Mouse (Mus musculus) layer of hippocampus, adult 2 months (tissue): Measurements from ENCODE around the gene Ddx41. TPM values are rescaled to one million over a fixed set of nuclear protein-coding genes. Genes with fewer than 3 reads are reported as not detected.

Experiments
- DNase-seq, 2 experiments: peaks; one replicate each; pipeline ENCODE4 v3.0.0; 2022; ENCODE audit warnings: low spot score in 2 of 2
- H3K27ac ChIP-seq: fragments of 200-600 bp; 2 replicates; pipeline ENCODE4 v1.8.1; 2022
- H3K4me3 ChIP-seq: fragments of 200-600 bp; 2 replicates; pipeline ENCODE4 v1.8.1; 2022; ENCODE audit warnings: mild to moderate bottlenecking
- CTCF ChIP-seq: fragments of 200-600 bp; conservative IDR thresholded peaks from 2 replicates; pipeline ENCODE4 v1.8.1; 2022; ENCODE audit warnings: antibody characterized with exemption, mild to moderate bottlenecking, moderate library complexity
- microRNA-seq, 2 experiments: library from miRNA; unstranded; fragments of <30 nt; microRNA quantifications; one replicate each; pipeline ENCODE4 v1.2.0; 2021
- total RNA-seq, 2 experiments: library from RNA; stranded (reverse); gene quantifications; 2 replicates each; pipeline ENCODE4 v1.2.3; 2021

Ddx41 gene
- total RNA-seq, 2 experiments from 2014 or later, result 56.2 to 60.6 TPM

DNA sequence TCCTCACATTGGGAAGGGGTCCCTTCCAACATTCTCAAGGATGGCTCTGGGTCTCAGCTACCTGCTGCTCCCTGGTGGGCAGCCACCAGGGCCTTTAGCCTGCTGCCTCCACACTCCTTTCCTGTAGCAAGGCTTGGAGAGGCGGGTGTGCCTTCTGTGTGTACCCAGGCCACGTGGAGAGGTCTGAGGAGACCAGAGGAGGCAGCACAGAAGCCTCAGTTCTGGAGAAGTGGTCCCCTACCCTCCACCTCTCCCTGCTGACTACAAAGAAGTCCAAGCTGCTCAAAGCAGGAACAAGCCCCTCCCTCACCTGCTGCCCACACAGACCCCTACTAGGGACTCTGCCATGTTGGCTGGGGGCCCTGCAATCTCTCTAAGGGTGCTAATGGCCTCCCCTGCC is 42.2 kb downstream of the Ddx41 start:
- H3K27ac ChIP-seq, result peak overlapping the region; percentile 86

GRCm38 (mm10) chr13:55487578-55488498 is 48.6 kb downstream of the Ddx41 start, which contains the start of gene Dbn1:
Dbn1 (minus strand) TSS chr13:55488111.
- TF ChIP-seq CTCF, result 0 out of 2 replicates have a peak, but pooled peaks have one; percentile 8
- DNase-seq, result peak in 1 of 2 experiments; percentile 67
- H3K4me3 ChIP-seq, result peak within 1 kb of the TSS; percentile 77
- peak within 1 kb of the TSS; percentile 97 for H3K27ac ChIP-seq

More for the DNA sequence above, 42.2 kb downstream of the Ddx41 start:
- no peak for DNase-seq
- H3K4me3 ChIP-seq, result no peak overlapping the region
- TF ChIP-seq CTCF, result no peak

DNA sequence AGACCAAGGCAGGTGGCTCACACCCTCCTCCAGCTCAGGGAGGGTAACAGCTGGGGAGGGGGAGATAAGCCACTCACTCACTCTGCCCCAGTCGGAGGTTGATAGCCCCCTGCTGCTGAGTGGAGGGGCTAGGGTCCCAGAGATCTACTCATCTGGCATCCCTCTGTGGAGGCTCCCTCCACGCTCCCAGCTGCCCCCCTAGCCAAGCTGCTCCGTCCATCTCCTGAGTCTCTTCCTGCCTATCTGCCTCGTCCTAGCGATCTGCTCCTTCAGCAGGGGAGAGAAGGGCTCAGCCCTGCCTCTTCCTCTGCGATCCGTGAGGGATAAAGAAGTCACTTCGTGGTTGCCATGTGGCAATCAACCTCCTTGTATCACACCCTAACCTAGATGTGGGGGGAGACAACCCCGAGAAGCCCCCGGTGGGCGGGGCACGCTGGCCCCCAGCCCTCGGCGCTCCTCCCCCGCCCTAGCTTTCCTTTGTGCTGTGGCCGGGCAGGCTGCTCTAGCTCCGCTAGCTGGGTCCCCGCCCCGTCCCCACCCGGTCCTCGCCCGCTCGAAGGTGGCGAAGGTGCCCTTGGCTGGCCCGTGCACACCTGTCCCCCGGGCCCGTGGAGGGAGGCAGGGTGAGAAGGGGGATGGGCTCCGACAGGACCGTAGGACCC is 49.4 kb downstream of the Ddx41 start:
- TF ChIP-seq CTCF, result no peak
- H3K4me3 ChIP-seq, result peak overlapping the region; percentile 77
- DNase-seq, result no peak
- H3K27ac ChIP-seq, result peak overlapping the region; percentile 97

DNA sequence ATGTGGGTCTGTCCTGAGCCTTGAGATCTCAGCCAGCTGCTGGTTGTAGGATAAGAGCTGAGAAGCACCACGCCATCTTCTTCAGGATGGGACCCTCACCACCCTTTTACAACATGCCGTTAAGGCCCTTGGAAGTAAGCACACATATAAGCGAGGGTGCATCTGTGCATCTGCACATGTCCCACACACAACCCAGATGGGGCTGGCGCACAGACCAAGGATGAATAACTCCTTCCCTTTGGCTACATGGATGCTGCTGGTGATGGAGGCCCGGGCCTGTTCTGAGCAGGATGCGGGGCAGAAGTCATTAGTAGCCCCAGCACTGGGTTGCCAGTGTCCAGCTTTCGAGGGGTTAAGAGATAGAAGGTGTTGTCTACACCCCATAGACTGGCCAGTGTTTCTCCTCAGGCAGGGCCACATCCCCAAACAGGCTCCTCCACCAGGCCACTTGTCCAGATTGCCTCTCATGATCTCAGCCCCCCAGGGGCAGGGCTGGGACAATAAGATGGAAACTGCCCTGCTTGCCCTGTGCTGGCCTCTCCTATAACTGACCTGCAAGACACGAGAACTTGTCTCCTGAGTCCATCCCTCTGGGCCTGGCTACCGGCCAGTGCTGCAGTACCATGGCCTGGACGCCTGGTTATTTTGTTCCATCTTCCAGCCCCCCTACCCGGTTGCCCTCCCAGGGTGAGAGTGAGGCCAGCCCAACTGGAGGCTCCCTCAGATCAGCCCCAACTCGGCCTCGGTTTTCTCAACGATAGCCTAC is 50.2 kb downstream of the Ddx41 start:
- TF ChIP-seq CTCF, result no peak; the same call in none of the 2 replicates
- Histone ChIP-seq H3K27ac (peak overlapping the region; percentile 97), H3K4me3 (peak overlapping the region; percentile 77)
- DNase-seq, result no peak

- DNase-seq, result no peak
- peak overlapping the region; percentile 97 for H3K27ac ChIP-seq
These were observed 51.9 kb downstream of the Ddx41 start for GRCm38 (mm10) chr13:55484520-55485088.

GRCm38 (mm10) chr13:55483593-55483992 is 52.9 kb downstream of the Ddx41 start:
- peak; percentile 92 to 97 for DNase-seq
- TF ChIP-seq CTCF, result no peak
- Histone ChIP-seq H3K4me3 (peak overlapping the region; percentile 77), H3K27ac (peak overlapping the region; percentile 97)

More at GRCm38 (mm10) chr13:55484520-55485088, 51.9 kb downstream of the Ddx41 start:
- peak overlapping the region; percentile 77 for H3K4me3 ChIP-seq
- TF ChIP-seq CTCF, result no peak

GRCm38 (mm10) chr13:55483071-55483470 is 53.4 kb downstream of the Ddx41 start:
- no peak for TF ChIP-seq CTCF
- Histone ChIP-seq H3K27ac (peak overlapping the region; percentile 97), H3K4me3 (peak overlapping the region; percentile 77)
- no peak for DNase-seq

DNA sequence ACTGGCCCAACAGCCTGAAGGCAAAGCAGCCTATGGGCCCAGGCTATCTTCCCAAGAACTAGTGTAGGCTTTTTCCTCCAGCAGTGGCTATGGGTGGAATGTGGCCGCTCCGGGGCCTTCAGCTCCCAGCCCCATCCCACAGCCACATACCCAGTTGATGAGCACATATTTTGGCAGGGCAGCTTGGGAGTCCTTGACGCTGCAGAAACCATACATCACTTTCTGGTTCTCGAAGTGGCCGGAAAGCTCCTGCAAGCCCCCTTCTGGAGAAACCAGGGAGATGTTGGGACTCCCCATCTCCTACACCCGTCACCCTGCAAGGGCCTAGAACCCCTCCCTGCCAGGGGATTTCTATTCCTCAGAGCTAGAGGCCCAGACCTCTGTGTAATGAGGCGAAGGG is 53.9 kb downstream of the Ddx41 start:
- no peak for DNase-seq
- Histone ChIP-seq H3K27ac (peak overlapping the region; percentile 97), H3K4me3 (peak overlapping the region; percentile 77)
- peak; percentile 59 for TF ChIP-seq CTCF

Small RNA genes lying within 50 kb of the gene (microRNA-seq; reads per million reads assigned to microRNA genes)
- gene Mir6945, result 3.1 to 9.3 reads per million in 2 experiments

Other genes starting within 250 kb of the Ddx41 start
- gene Prelid1, start 216.2 kb downstream of the Ddx41 start, total RNA-seq, result 100 to 1,000 TPM; 142 to 153 TPM
- gene Rab24, start 214.7 kb downstream of the Ddx41 start, total RNA-seq, result 10 to 100 TPM; 82.8 to 84.2 TPM
- 1 to 10 TPM; 1.2 to 1.8 TPM for gene Mxd3, start 206.8 kb downstream of the Ddx41 start, total RNA-seq
- 10 to 100 TPM; 66.2 to 66.8 TPM for gene Lman2, start 173.9 kb downstream of the Ddx41 start, total RNA-seq
- gene Rgs14, start 166.9 kb downstream of the Ddx41 start, total RNA-seq, result 100 to 1,000 TPM; 113 to 119 TPM
- under 1 TPM in 1 of 2 experiments, not detected in 1; 0.15 TPM for gene Slc34a1, start 138.5 kb downstream of the Ddx41 start, total RNA-seq
- not detected for gene Pfn3, start 121.4 kb downstream of the Ddx41 start, total RNA-seq
- gene F12, start 109.9 kb downstream of the Ddx41 start, total RNA-seq, result under 1 TPM; 0.44 to 0.93 TPM
- gene Grk6, start 91.6 kb downstream of the Ddx41 start, total RNA-seq, result 10 to 100 TPM; 64.8 to 65.8 TPM
- gene Prr7, start 72.4 kb downstream of the Ddx41 start, total RNA-seq, result 10 to 100 TPM; 83.0 to 84.5 TPM
- 100 to 1,000 TPM; 396 to 403 TPM for gene Dbn1, start 48.5 kb downstream of the Ddx41 start, total RNA-seq
- gene Pdlim7, start 23.0 kb downstream of the Ddx41 start, total RNA-seq, result 10 to 100 TPM; 97.4 to 99.9 TPM
- 10 to 100 TPM; 12.2 to 13.7 TPM for gene Dok3, start 7.4 kb downstream of the Ddx41 start, total RNA-seq
- 10 to 100 TPM; 95.3 to 97.7 TPM for gene Fam193b, start 34.5 kb upstream of the Ddx41 start, total RNA-seq
- gene Tmed9, start 37.1 kb upstream of the Ddx41 start, total RNA-seq, result 100 to 1,000 TPM; 133 to 138 TPM
- 10 to 100 TPM; 22.8 to 24.3 TPM for gene B4galt7, start 63.2 kb upstream of the Ddx41 start, total RNA-seq
- gene Caml, start 86.3 kb upstream of the Ddx41 start, total RNA-seq, result 10 to 100 TPM; 38.7 to 50.2 TPM
- 10 to 100 TPM; 50.8 to 54.8 TPM for gene Ddx46, start 98.4 kb upstream of the Ddx41 start, total RNA-seq
- gene B230219D22Rik, start 156.5 kb upstream of the Ddx41 start, total RNA-seq, result 10 to 100 TPM; 75.1 to 75.5 TPM
- 10 to 100 TPM; 68.6 to 69.0 TPM for gene Txndc15, start 178.0 kb upstream of the Ddx41 start, total RNA-seq
- gene Pcbd2, start 190.7 kb upstream of the Ddx41 start, total RNA-seq, result 10 to 100 TPM; 33.2 to 35.2 TPM
- gene Catsper3, start 247.9 kb upstream of the Ddx41 start, total RNA-seq, result under 1 TPM in 1 of 2 experiments, not detected in 1; 0.27 TPM